Mouse (Mus musculus) MEL (cell line): ENCODE results near the gene Dclre1c.

Source experiments
- CHD2 ChIP-seq: IDR thresholded peaks from 2 replicates; pipeline ENCODE4 v1.6.1; 2011; ENCODE audit warnings: low read length, improper control_type of control experiment
- CTCF ChIP-seq, 3 experiments: IDR thresholded peaks in 2 of 3; conservative IDR thresholded peaks in 1 of 3; 2 replicates each; pipeline ENCODE4 v1.5.1; 2011 to 2012; ENCODE audit warnings: low read length in 3 of 3, low read depth in 2 of 3, mild to moderate bottlenecking in 2 of 3, improper control_type of control experiment in 1 of 3, inconsistent platforms in 1 of 3, mixed read lengths in 1 of 3, moderate library complexity in 1 of 3; ENCODE audit not compliant: control insufficient read depth in 1 of 3, insufficient read depth in 1 of 3, poor library complexity in 1 of 3, severe bottlenecking in 1 of 3
- POLR2A ChIP-seq, 2 experiments: IDR thresholded peaks; 2 replicates each; pipeline ENCODE4 v1.6.1; 2011 to 2012; ENCODE audit warnings: low read length in 2 of 2, mild to moderate bottlenecking in 2 of 2, control low read depth in 1 of 2, improper control_type of control experiment in 1 of 2, low read depth in 1 of 2, moderate library complexity in 1 of 2; ENCODE audit not compliant: control insufficient read depth in 1 of 2, insufficient read depth in 1 of 2, poor library complexity in 1 of 2
- USF1 ChIP-seq: IDR thresholded peaks from 2 replicates; pipeline ENCODE4 v1.6.1; 2014; ENCODE audit warnings: low read depth, mild to moderate bottlenecking, inconsistent platforms, low read length, improper control_type of control experiment, moderate library complexity
- ZMIZ1 ChIP-seq: IDR thresholded peaks from 2 replicates; pipeline ENCODE4 v1.6.1; 2012; ENCODE audit warnings: low read depth, mild to moderate bottlenecking, inconsistent platforms, low read length, improper control_type of control experiment, moderate library complexity

DNA sequence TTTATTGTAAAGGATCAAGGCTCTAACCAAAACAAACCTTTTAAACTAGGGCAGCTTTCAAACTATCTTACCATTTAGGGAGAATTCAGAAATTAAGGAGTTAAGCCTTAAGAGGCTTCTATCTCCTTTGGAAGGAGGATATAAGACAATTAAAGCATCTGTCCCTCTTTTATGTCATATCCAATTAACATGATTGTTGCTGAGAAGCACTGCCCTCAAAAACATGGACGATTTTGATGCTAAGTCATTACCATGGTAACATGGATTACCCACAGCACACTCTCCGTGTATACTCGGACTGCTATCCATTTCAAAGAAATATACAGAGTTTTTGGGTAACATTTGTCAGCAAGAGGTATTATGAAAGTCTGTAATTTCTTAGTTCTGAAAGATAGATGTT, 65.9 kb downstream of the Dclre1c start:
- TF ChIP-seq CTCF (IDR thresholded peaks at IDR 0.05 in 2 of 3, conservative IDR thresholded peaks at IDR 0.05 in 1 of 3; ENCODE audit: control insufficient read depth in 1 of 3, insufficient read depth in 1 of 3, low read depth in 2 of 3, low read length in 3 of 3, poor library complexity in 1 of 3, severe bottlenecking in 1 of 3): no peak
- no peak for TF ChIP-seq POLR2A (IDR thresholded peaks at IDR 0.05; ENCODE audit: control insufficient read depth in 1 of 2, insufficient read depth in 1 of 2, low read depth in 1 of 2, low read length in 2 of 2, poor library complexity in 1 of 2)
- TF ChIP-seq ZMIZ1: no peak
- no peak for TF ChIP-seq CHD2
- no peak for TF ChIP-seq USF1
